Mouse (Mus musculus): ENCODE results near the gene Iffo2.

GRCm38 (mm10) chr4:139594062-139594461, 63.7 kb downstream of the Iffo2 start:
- TF ChIP-seq POLR2A (IDR thresholded peaks at IDR 0.05; ENCODE audit: low read depth, low read length) (no peak), CTCF (conservative IDR thresholded peaks at IDR 0.05; ENCODE audit: insufficient read depth, insufficient read length, low read depth, low read length) (peak; percentile 44)
